Mouse (Mus musculus): ENCODE data around the gene Ramp3. TPM values are rescaled to one million over a fixed set of nuclear protein-coding genes. Genes with fewer than 3 reads are reported as not detected.

The Ramp3 gene
- polyA plus RNA-seq, 1 experiment: 0.19 TPM

- no peak for TF ChIP-seq REST (IDR thresholded peaks at IDR 0.05; ENCODE audit: insufficient read depth, insufficient read length)
- no peak for TF ChIP-seq E2F4 (IDR thresholded peaks at IDR 0.05; ENCODE audit: insufficient read depth)
- no peak for TF ChIP-seq USF1 (IDR thresholded peaks at IDR 0.05; ENCODE audit: low read depth)
- H3K79me2 ChIP-seq (ENCODE audit: control insufficient read depth, insufficient read depth): no peaks in the 10 kb centered on the region
- H3ac ChIP-seq (ENCODE audit: control insufficient read depth, insufficient read length): no peak overlapping the region
- no peaks in the 10 kb centered on the region for H3K27me3 ChIP-seq (ENCODE audit: control insufficient read depth, insufficient read depth, insufficient read length)
- no peaks in the 10 kb centered on the region for H3K36me3 ChIP-seq (ENCODE audit: control insufficient read depth, insufficient read depth)
- no peak overlapping the region for H3K4me2 ChIP-seq (ENCODE audit: low read depth)
- no peak overlapping the region for H3K4me3 ChIP-seq
Measured at GRCm38 (mm10) chr11:6706796-6707195, 48.5 kb downstream of the Ramp3 start.

- Histone ChIP-seq H3K4me2 (ENCODE audit: low read depth) (no peak overlapping the region), H3K79me2 (ENCODE audit: control insufficient read depth, insufficient read depth) (no peaks in the 10 kb centered on the region), H3K4me3 (no peak overlapping the region), H3K27me3 (ENCODE audit: control insufficient read depth, insufficient read depth, insufficient read length) (no peaks in the 10 kb centered on the region), H3ac (ENCODE audit: control insufficient read depth, insufficient read length) (no peak overlapping the region), H3K36me3 (ENCODE audit: control insufficient read depth, insufficient read depth) (no peaks in the 10 kb centered on the region)
- TF ChIP-seq E2F4 (IDR thresholded peaks at IDR 0.05; ENCODE audit: insufficient read depth) (no peak), SRF (IDR thresholded peaks at IDR 0.05; ENCODE audit: control insufficient read depth, insufficient read length, low read depth) (no peak), MYOD1 (IDR thresholded peaks at IDR 0.05; ENCODE audit: control insufficient read depth in 1 of 3, insufficient read length in 2 of 3, low read depth in 2 of 3) (no peak), MAX (IDR thresholded peaks at IDR 0.05; ENCODE audit: low read depth) (no peak)
Measured at GRCm38 (mm10) chr11:6708437-6708836, 50.1 kb downstream of the Ramp3 start.

GRCm38 (mm10) chr11:6710409-6710808, 52.1 kb downstream of the Ramp3 start:
- Histone ChIP-seq H3K27me3 (ENCODE audit: control insufficient read depth, insufficient read depth, insufficient read length) (no peaks in the 10 kb centered on the region), H3ac (ENCODE audit: control insufficient read depth, insufficient read length) (no peak overlapping the region), H3K4me2 (ENCODE audit: low read depth) (no peak overlapping the region), H3K36me3 (ENCODE audit: control insufficient read depth, insufficient read depth) (no peaks in the 10 kb centered on the region), H3K79me2 (ENCODE audit: control insufficient read depth, insufficient read depth) (no peaks in the 10 kb centered on the region), H3K4me3 (no peak overlapping the region)
- TF ChIP-seq MYOD1 (IDR thresholded peaks at IDR 0.05; ENCODE audit: control insufficient read depth in 1 of 3, insufficient read length in 2 of 3, low read depth in 2 of 3): no peak

- H3ac ChIP-seq (ENCODE audit: control insufficient read depth, insufficient read length): no peak overlapping the region
- no peaks in the 10 kb centered on the region for H3K79me2 ChIP-seq (ENCODE audit: control insufficient read depth, insufficient read depth)
- no peak overlapping the region for H3K4me2 ChIP-seq (ENCODE audit: low read depth)
- no peak overlapping the region for H3K4me3 ChIP-seq
- H3K36me3 ChIP-seq (ENCODE audit: control insufficient read depth, insufficient read depth): no peaks in the 10 kb centered on the region
- peaks cover 5% of the 10 kb centered on the region for H3K27me3 ChIP-seq (ENCODE audit: control insufficient read depth, insufficient read depth, insufficient read length)
- TF ChIP-seq POLR2AphosphoS2 (IDR thresholded peaks at IDR 0.05; ENCODE audit: insufficient read length, low read depth): no peak
- no peak for TF ChIP-seq POLR2A (IDR thresholded peaks at IDR 0.05; ENCODE audit: insufficient read length, low read depth)
- no peak for TF ChIP-seq E2F4 (IDR thresholded peaks at IDR 0.05; ENCODE audit: insufficient read depth)
- no peak for TF ChIP-seq REST (IDR thresholded peaks at IDR 0.05; ENCODE audit: insufficient read depth, insufficient read length)
- TF ChIP-seq MYOG (IDR thresholded peaks at IDR 0.05; ENCODE audit: control insufficient read depth in 1 of 3, insufficient read depth in 1 of 3, insufficient read length in 2 of 3, low read depth in 2 of 3): no peak
- TF ChIP-seq TCF3 (IDR thresholded peaks at IDR 0.05; ENCODE audit: insufficient read length, low read depth): no peak
- TF ChIP-seq TCF12 (IDR thresholded peaks at IDR 0.05; ENCODE audit: insufficient read depth, poor library complexity, severe bottlenecking): no peak
- no peak for TF ChIP-seq CEBPB (IDR thresholded peaks at IDR 0.05; ENCODE audit: insufficient read depth, poor library complexity, severe bottlenecking)
Measured at GRCm38 (mm10) chr11:6720746-6721145, 62.4 kb downstream of the Ramp3 start.

GRCm38 (mm10) chr11:6726921-6727320, 68.6 kb downstream of the Ramp3 start:
- H3K4me2 ChIP-seq (ENCODE audit: low read depth): no peak overlapping the region
- H3K79me2 ChIP-seq (ENCODE audit: control insufficient read depth, insufficient read depth): no peaks in the 10 kb centered on the region
- no peak overlapping the region for H3ac ChIP-seq (ENCODE audit: control insufficient read depth, insufficient read length)
- no peak overlapping the region for H3K4me3 ChIP-seq
- no peak for TF ChIP-seq REST (IDR thresholded peaks at IDR 0.05; ENCODE audit: insufficient read depth, insufficient read length)
- TF ChIP-seq MAX (IDR thresholded peaks at IDR 0.05; ENCODE audit: low read depth): no peak
- no peak for TF ChIP-seq TCF12 (IDR thresholded peaks at IDR 0.05; ENCODE audit: insufficient read depth, poor library complexity, severe bottlenecking)
- no peak for TF ChIP-seq MYOD1 (IDR thresholded peaks at IDR 0.05; ENCODE audit: control insufficient read depth in 1 of 3, insufficient read length in 2 of 3, low read depth in 2 of 3)
- TF ChIP-seq CEBPB (IDR thresholded peaks at IDR 0.05; ENCODE audit: insufficient read depth, poor library complexity, severe bottlenecking): no peak
- H3K36me3 ChIP-seq (ENCODE audit: control insufficient read depth, insufficient read depth): no peaks in the 10 kb centered on the region
- H3K27me3 ChIP-seq (ENCODE audit: control insufficient read depth, insufficient read depth, insufficient read length): peaks cover 2% of the 10 kb centered on the region

Other genes with a start within 250 kb of the Ramp3 start
- 3,065 TPM for gene Ppia, start 243.1 kb upstream of the Ramp3 start, polyA plus RNA-seq (2012; fragmentation: generic; extraction: Trizol)
- 175 TPM for gene H2afv, start 214.1 kb upstream of the Ramp3 start, polyA plus RNA-seq (2012; fragmentation: generic; extraction: Trizol)
- 33.2 TPM for gene Purb, start 182.6 kb upstream of the Ramp3 start, polyA plus RNA-seq (2012; fragmentation: generic; extraction: Trizol)
- 0.04 TPM for gene Myo1g, start 137.6 kb upstream of the Ramp3 start, polyA plus RNA-seq (2012; fragmentation: generic; extraction: Trizol)
- gene Ccm2, start 111.6 kb upstream of the Ramp3 start, polyA plus RNA-seq (2012; fragmentation: generic; extraction: Trizol): 66.0 TPM
- gene Nacad, start 52.5 kb upstream of the Ramp3 start, polyA plus RNA-seq (2012; fragmentation: generic; extraction: Trizol): 1.00 TPM
- 71.7 TPM for gene Tbrg4, start 32.5 kb upstream of the Ramp3 start, polyA plus RNA-seq (2012; fragmentation: generic; extraction: Trizol)
- gene Wap, start 19.9 kb upstream of the Ramp3 start, polyA plus RNA-seq (2012; fragmentation: generic; extraction: Trizol): not detected
- gene Gm11983, start 179.1 kb downstream of the Ramp3 start, polyA plus RNA-seq (2012; fragmentation: generic; extraction: Trizol): not detected